Mouse (Mus musculus) small intestine, adult 2 months (tissue): ENCODE data around the gene Syce2.

Experiments
- CTCF ChIP-seq: fragments of 200-500 bp; IDR thresholded peaks from 2 replicates; pipeline ENCODE4 v1.5.1; 2012; ENCODE audit warnings: low read depth, mild to moderate bottlenecking, control low read depth, inconsistent platforms, low read length, moderate library complexity, mixed read lengths; ENCODE audit not compliant: insufficient replicate concordance, insufficient read length; ENCODE audit errors: extremely low read depth
- POLR2A ChIP-seq: fragments of 200-500 bp; IDR thresholded peaks from 2 replicates; pipeline ENCODE4 v1.6.1; 2012; ENCODE audit warnings: low read depth, mild to moderate bottlenecking, control low read depth, inconsistent platforms, low read length, moderate library complexity

- TF ChIP-seq CTCF (peak; percentile 33; the same call in 1 of the 2 replicates), POLR2A (no peak)
Measured at GRCm38 (mm10) chr8:84913960-84914359, 42.0 kb downstream of the Syce2 start.
